Mouse (Mus musculus) kidney, adult 10 weeks (tissue): ENCODE data around the gene Tmem131. TPM values are rescaled to one million over a fixed set of nuclear protein-coding genes. Genes with fewer than 3 reads are reported as not detected.

Source experiments
- polyA plus RNA-seq: library from polyadenylated mRNA; stranded (reverse); fragments of 350-450 nt; fragmentation: Illumina TruSeq; extraction: RNeasy Lipid Tissue Mini Kit (QIAGEN cat#74804); gene quantifications from one replicate; pipeline ENCODE4 v1.2.3, GENCODE M21; 2014; ENCODE audit warnings: low read depth, low replicate concordance

The Tmem131 gene
- 36.3 TPM for polyA plus RNA-seq

GRCm38 (mm10) chr1:36943653-36944052 lies at the start of gene Tmem131:
Gene Tmem131, minus strand, starts transcription at chr1:36943666.

DNA sequence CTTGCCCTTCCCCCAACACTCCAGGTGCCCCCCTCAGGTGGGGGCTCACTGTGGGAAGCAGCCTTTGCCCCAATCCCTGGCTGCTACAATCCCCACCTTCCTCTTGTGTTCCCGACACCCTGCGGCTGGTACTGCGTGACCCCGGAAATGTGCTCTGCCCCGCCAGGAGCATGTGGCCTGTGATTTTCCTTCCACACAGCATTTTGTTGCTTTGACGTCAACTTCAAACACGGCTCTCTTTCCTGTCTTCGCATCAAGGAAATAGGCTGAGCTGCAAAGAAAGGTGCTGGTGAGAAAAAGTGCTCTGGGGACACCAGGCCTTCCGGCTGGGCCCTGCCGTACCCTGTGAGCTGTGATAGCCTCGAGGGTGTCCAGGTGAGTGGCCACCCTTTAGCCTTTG lies 181.9 kb downstream of the Tmem131 start, which contains the start of gene Zap70:
Zap70 (plus strand) TSS at position 231 of the 400 bp plus-strand sequence.

Other genes starting within 250 kb of the Tmem131 start
- gene 4933424G06Rik, start 233.5 kb downstream of the Tmem131 start, polyA plus RNA-seq = 0.77 TPM
- gene Actr1b, start 229.2 kb downstream of the Tmem131 start, polyA plus RNA-seq = 17.0 TPM
- gene Zap70, start 181.9 kb downstream of the Tmem131 start, polyA plus RNA-seq = not detected
- gene Vwa3b, start 82.9 kb upstream of the Tmem131 start, polyA plus RNA-seq = not detected